Mouse (Mus musculus): ENCODE results near the gene Olfr420.

DNA sequence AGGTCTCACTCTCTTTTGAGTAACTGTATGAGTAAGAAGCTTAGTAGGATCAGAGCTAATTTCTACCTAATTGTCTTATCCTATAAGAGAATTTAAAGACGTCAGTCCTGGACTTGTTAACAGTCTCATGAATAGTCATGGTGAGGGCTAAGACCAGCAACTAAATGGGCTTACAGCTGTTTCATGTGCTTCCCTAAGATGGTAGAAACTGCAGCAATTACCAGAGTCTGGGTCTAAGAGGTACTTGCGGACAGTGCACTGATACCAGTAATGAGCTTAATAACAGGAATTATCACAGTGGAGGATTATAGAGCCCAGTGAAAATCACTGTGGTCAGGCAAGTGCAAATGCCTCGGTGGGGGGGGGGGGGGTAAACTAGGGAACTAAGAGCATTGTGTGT lies 23.4 kb upstream of the Olfr420 start:
- no peak for TF ChIP-seq CTCF (IDR thresholded peaks at IDR 0.05; ENCODE audit: low read depth)
- TF ChIP-seq EP300 (IDR thresholded peaks at IDR 0.05; ENCODE audit: low read depth), result no peak
